Mouse (Mus musculus) thymus, postnatal 25 days (tissue): ENCODE results near the gene AI464131.
A peak's percentile ranks its signal among the peaks of the same experiment; 100 is the strongest.

Source experiments
- DNase-seq: peaks from one replicate; pipeline ENCODE4 v3.0.0; 2022

The AI464131 gene

GRCm38 (mm10) chr4:41504325-41504724, 1.4 kb upstream of the AI464131 start:
- DNase-seq: no peak

- no peak for DNase-seq
Measured at GRCm38 (mm10) chr4:41502171-41502940, 520 bp downstream of the AI464131 start.

- DNase-seq: no peak
Measured at GRCm38 (mm10) chr4:41500787-41501186, 2.1 kb downstream of the AI464131 start.

GRCm38 (mm10) chr4:41499619-41500018, 3.3 kb downstream of the AI464131 start:
- DNase-seq: no peak

- no peak for DNase-seq
Measured at GRCm38 (mm10) chr4:41498921-41499391, 3.9 kb downstream of the AI464131 start.

- DNase-seq: no peak
Measured at GRCm38 (mm10) chr4:41497995-41498845, 4.7 kb downstream of the AI464131 start.

GRCm38 (mm10) chr4:41497579-41497978, 5.3 kb downstream of the AI464131 start:
- peak; percentile 51 for DNase-seq

GRCm38 (mm10) chr4:41497046-41497445, 5.8 kb downstream of the AI464131 start:
- no peak for DNase-seq

GRCm38 (mm10) chr4:41495850-41496249, 7.0 kb downstream of the AI464131 start:
- no peak for DNase-seq

- no peak for DNase-seq
Measured at GRCm38 (mm10) chr4:41495076-41495475, 7.8 kb downstream of the AI464131 start.

GRCm38 (mm10) chr4:41494378-41494777, 8.5 kb downstream of the AI464131 start:
- no peak for DNase-seq

GRCm38 (mm10) chr4:41493464-41494116, 9.3 kb downstream of the AI464131 start:
- DNase-seq: no peak

GRCm38 (mm10) chr4:41492951-41493350, 9.9 kb downstream of the AI464131 start:
- DNase-seq: no peak

GRCm38 (mm10) chr4:41481601-41482017, 21.3 kb downstream of the AI464131 start:
- DNase-seq: no peak

- DNase-seq: no peak
Measured at GRCm38 (mm10) chr4:41480254-41480653, 22.6 kb downstream of the AI464131 start.

- no peak for DNase-seq
Measured at GRCm38 (mm10) chr4:41479456-41479804, 23.4 kb downstream of the AI464131 start.

- DNase-seq: no peak
Measured at GRCm38 (mm10) chr4:41478751-41479455, 24.0 kb downstream of the AI464131 start.

GRCm38 (mm10) chr4:41477648-41478160, 25.2 kb downstream of the AI464131 start:
- DNase-seq: no peak

- no peak for DNase-seq
Measured at GRCm38 (mm10) chr4:41471384-41471689, 31.5 kb downstream of the AI464131 start.

- no peak for DNase-seq
Measured at GRCm38 (mm10) chr4:41470684-41471383, 32.0 kb downstream of the AI464131 start.

- DNase-seq: no peak
Measured at GRCm38 (mm10) chr4:41470051-41470683, 32.7 kb downstream of the AI464131 start.

- DNase-seq: no peak
Measured at GRCm38 (mm10) chr4:41469199-41469598, 33.7 kb downstream of the AI464131 start.
